Mouse (Mus musculus) neural tube, embryonic 13.5 days (tissue): Measurements from ENCODE around the gene Dxo. TPM values are rescaled to one million over a fixed set of nuclear protein-coding genes. Genes with fewer than 3 reads are reported as not detected.
"Not testable (repeated sequence)": the region's sequence is repeated elsewhere in the genome, so short reads cannot be mapped to it uniquely, and the experiment has no call there.

ENCODE experiments used
- ATAC-seq: fragments of 200-750 bp; cut with Nextera tagmentation; 2 replicates; pipeline ENCODE4 v1.8.0; 2017; ENCODE audit warnings: low read depth, mild to moderate bottlenecking, moderate TSS enrichment, moderate library complexity
- H3K27ac ChIP-seq: fragments of 300-500 bp; sonication (generic); replicated peaks from 2 replicates; pipeline ENCODE4 v1.5.1; 2015; ENCODE audit warnings: moderate library complexity, mild to moderate bottlenecking, inconsistent platforms
- H3K27me3 ChIP-seq: fragments of 300-500 bp; sonication (generic); 2 replicates; pipeline ENCODE4 v1.6.1; 2015; ENCODE audit warnings: mild to moderate bottlenecking, inconsistent platforms
- H3K36me3 ChIP-seq: fragments of 300-500 bp; sonication (generic); 2 replicates; pipeline ENCODE4 v1.6.1; 2015; ENCODE audit warnings: mild to moderate bottlenecking, inconsistent platforms
- H3K4me1 ChIP-seq: fragments of 300-500 bp; sonication (generic); replicated peaks from 2 replicates; pipeline ENCODE4 v1.6.1; 2015; ENCODE audit warnings: inconsistent platforms
- H3K4me2 ChIP-seq: fragments of 300-500 bp; sonication (generic); 2 replicates; pipeline ENCODE4 v1.6.1; 2015; ENCODE audit warnings: inconsistent platforms, mild to moderate bottlenecking, moderate library complexity
- H3K4me3 ChIP-seq: fragments of 300-500 bp; sonication (generic); 2 replicates; pipeline ENCODE4 v1.5.1; 2015; ENCODE audit warnings: mild to moderate bottlenecking, inconsistent platforms
- H3K9ac ChIP-seq: fragments of 300-500 bp; sonication (generic); 2 replicates; pipeline ENCODE4 v1.6.1; 2015; ENCODE audit warnings: moderate library complexity, mild to moderate bottlenecking, inconsistent platforms
- H3K9me3 ChIP-seq: fragments of 300-500 bp; sonication (generic); 2 replicates; pipeline ENCODE4 v1.6.1; 2016; ENCODE audit warnings: inconsistent platforms
- WGBS: fragments of 180-500 bp; shearing (Covaris S2); methylation state at CpG from one replicate; pipeline ENCODE4 v1.1.7; 2015; 5-methylcytosine and 5-hydroxymethylcytosine counted together
- polyA plus RNA-seq: library from polyadenylated mRNA; unstranded; fragments of >200 nt; fragmentation: Nextera tagmentation; extraction: Ambion mirVana; gene quantifications from 2 replicates; pipeline ENCODE4 v1.2.1, GENCODE M21; 2015

Gene Dxo
- 63.0 and 63.2 TPM in 2 replicates for polyA plus RNA-seq

- Histone ChIP-seq H3K27ac (peak within 1 kb of the TSS; percentile 82), H3K9ac (peak within 1 kb of the TSS; percentile 77), H3K9me3 (no peaks in the 10 kb centered on the region), H3K4me1 (peaks cover 30% of the 10 kb centered on the region), H3K4me3 (peak within 1 kb of the TSS; percentile 84), H3K4me2 (peak within 1 kb of the TSS; percentile 100), H3K27me3 (no peaks in the 10 kb centered on the region), H3K36me3 (peaks cover 67% of the 10 kb centered on the region)
- WGBS: under 1% methylated on average over 40 of the region's 40 CpGs
- peak; percentile 95 for ATAC-seq
Observed at GRCm38 (mm10) chr17:34836856-34837221, at the start of gene Dxo, which contains the start of gene Stk19. Dxo (plus strand) TSS chr17:34837019. Stk19 (minus strand) TSS chr17:34836945.

- WGBS: 82% methylated on average over 10 of the region's 10 CpGs
- no peak overlapping the region for H3K4me3 ChIP-seq
- no peak overlapping the region for H3K27ac ChIP-seq
- ATAC-seq: no peak
- H3K4me2 ChIP-seq: no peak overlapping the region
- no peak overlapping the region for H3K9ac ChIP-seq
- H3K36me3 ChIP-seq: no peaks in the 10 kb centered on the region
- no peaks in the 10 kb centered on the region for H3K27me3 ChIP-seq
- peaks cover 6% of the 10 kb centered on the region; the same call in 1 of the 2 replicates for H3K9me3 ChIP-seq
- no peaks in the 10 kb centered on the region for H3K4me1 ChIP-seq
Observed at GRCm38 (mm10) chr17:34795016-34795415, 41.8 kb upstream of the Dxo start.

- Histone ChIP-seq H3K4me2 (no peak overlapping the region), H3K4me1 (no peaks in the 10 kb centered on the region), H3K9me3 (peaks cover 6% of the 10 kb centered on the region; the same call in 1 of the 2 replicates), H3K9ac (no peak overlapping the region), H3K4me3 (no peak overlapping the region), H3K27me3 (no peaks in the 10 kb centered on the region), H3K36me3 (no peaks in the 10 kb centered on the region), H3K27ac (no peak overlapping the region)
- no peak for ATAC-seq
- WGBS: 66% methylated on average over 9 of the region's 9 CpGs
Observed at GRCm38 (mm10) chr17:34795633-34796032, 41.2 kb upstream of the Dxo start.

- Histone ChIP-seq H3K27ac (no peak overlapping the region), H3K4me2 (no peak overlapping the region), H3K4me3 (no peak overlapping the region), H3K27me3 (no peaks in the 10 kb centered on the region), H3K4me1 (no peaks in the 10 kb centered on the region), H3K36me3 (no peaks in the 10 kb centered on the region), H3K9ac (no peak overlapping the region), H3K9me3 (peaks cover 6% of the 10 kb centered on the region; the same call in 1 of the 2 replicates)
- ATAC-seq: no peak
- 83% methylated on average over 8 of the region's 8 CpGs for WGBS
Observed at GRCm38 (mm10) chr17:34796311-34797140, 40.3 kb upstream of the Dxo start.

- not testable (repeated sequence) for H3K4me2 ChIP-seq, H3K27ac ChIP-seq, H3K4me3 ChIP-seq, H3K9ac ChIP-seq, H3K27me3 ChIP-seq, H3K9me3 ChIP-seq, H3K4me1 ChIP-seq, ATAC-seq, H3K36me3 ChIP-seq
- WGBS: 93% methylated on average over 10 of the region's 10 CpGs
Observed at GRCm38 (mm10) chr17:34797211-34797995, 39.4 kb upstream of the Dxo start.

GRCm38 (mm10) chr17:34798071-34798470 is 38.7 kb upstream of the Dxo start:
- WGBS: 85% methylated on average over 7 of the region's 7 CpGs
- not testable (repeated sequence) for H3K36me3 ChIP-seq, H3K4me2 ChIP-seq, H3K27me3 ChIP-seq, H3K27ac ChIP-seq, ATAC-seq, H3K9ac ChIP-seq, H3K4me1 ChIP-seq, H3K4me3 ChIP-seq, H3K9me3 ChIP-seq

GRCm38 (mm10) chr17:34798866-34799530 is 37.8 kb upstream of the Dxo start:
- no peak overlapping the region for H3K27ac ChIP-seq

GRCm38 (mm10) chr17:34799531-34799925 is 37.3 kb upstream of the Dxo start:
- Histone ChIP-seq H3K27me3 (no peaks in the 10 kb centered on the region), H3K9ac (no peak overlapping the region), H3K4me2 (no peak overlapping the region), H3K4me1 (no peaks in the 10 kb centered on the region), H3K9me3 (no peaks in the 10 kb centered on the region), H3K27ac (no peak overlapping the region), H3K36me3 (no peaks in the 10 kb centered on the region), H3K4me3 (no peak overlapping the region)
- WGBS: 94% methylated on average over 4 of the region's 4 CpGs
- ATAC-seq: no peak

More at GRCm38 (mm10) chr17:34798866-34799530, 37.8 kb upstream of the Dxo start:
- Histone ChIP-seq H3K36me3 (no peaks in the 10 kb centered on the region), H3K9ac (no peak overlapping the region), H3K4me3 (no peak overlapping the region), H3K4me1 (no peaks in the 10 kb centered on the region), H3K9me3 (no peaks in the 10 kb centered on the region), H3K4me2 (no peak overlapping the region), H3K27me3 (no peaks in the 10 kb centered on the region)
- 90% methylated on average over 17 of the region's 17 CpGs for WGBS
- ATAC-seq: no peak

GRCm38 (mm10) chr17:34800781-34801305 is 36.0 kb upstream of the Dxo start:
- 94% methylated on average over 16 of the region's 16 CpGs for WGBS
- H3K27me3 ChIP-seq, ATAC-seq, H3K4me3 ChIP-seq, H3K9ac ChIP-seq, H3K36me3 ChIP-seq, H3K4me1 ChIP-seq, H3K4me2 ChIP-seq, H3K27ac ChIP-seq: not testable (repeated sequence)
- H3K9me3 ChIP-seq: peaks cover 12% of the 10 kb centered on the region; the same call in 1 of the 2 replicates

- H3K36me3 ChIP-seq, H3K9ac ChIP-seq, H3K4me1 ChIP-seq, ATAC-seq, H3K27ac ChIP-seq, H3K4me2 ChIP-seq, H3K27me3 ChIP-seq, H3K4me3 ChIP-seq: not testable (repeated sequence)
- 89% methylated on average over 9 of the region's 9 CpGs for WGBS
- peaks cover 12% of the 10 kb centered on the region; the same call in 1 of the 2 replicates for H3K9me3 ChIP-seq
Observed at GRCm38 (mm10) chr17:34802756-34803155, 34.1 kb upstream of the Dxo start.

GRCm38 (mm10) chr17:34803367-34803766 is 33.5 kb upstream of the Dxo start:
- not testable (repeated sequence) for H3K4me2 ChIP-seq, H3K9ac ChIP-seq, H3K27me3 ChIP-seq, H3K4me1 ChIP-seq, H3K36me3 ChIP-seq, ATAC-seq, H3K27ac ChIP-seq, H3K4me3 ChIP-seq
- peaks cover 12% of the 10 kb centered on the region; the same call in 1 of the 2 replicates for H3K9me3 ChIP-seq
- 92% methylated on average over 6 of the region's 6 CpGs for WGBS
